Mouse (Mus musculus): ENCODE results near the gene Prlr. TPM values are rescaled to one million over a fixed set of nuclear protein-coding genes. Genes with fewer than 3 reads are reported as not detected.

Prlr gene
- polyA plus RNA-seq, 1 experiment from 2014 or later, result 2.0 TPM

DNA sequence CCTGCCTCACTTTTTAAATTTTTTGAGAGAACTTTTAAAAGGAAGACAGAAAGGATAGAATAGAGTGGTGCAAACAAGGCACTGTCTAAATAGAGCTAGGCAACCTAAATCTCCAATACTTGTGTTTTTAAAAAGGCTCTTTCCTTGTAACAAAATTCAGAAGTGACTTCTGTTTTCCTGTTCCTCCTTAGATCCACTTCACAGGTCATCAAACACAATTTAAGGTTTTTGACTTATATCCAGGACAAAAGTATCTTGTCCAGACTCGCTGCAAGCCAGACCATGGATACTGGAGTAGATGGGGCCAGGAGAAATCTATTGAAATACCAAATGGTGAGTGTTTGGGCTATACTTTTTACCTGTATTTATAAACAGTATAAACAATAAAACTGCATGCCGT, 148.0 kb downstream of the Prlr start, which contains the start of gene Gm21973:
Gm21973 (plus strand) TSS at position 301 of the 400 bp plus-strand sequence.
- no peak for ATAC-seq (ENCODE audit: insufficient number of reproducible peaks, low FRiP score)
- Histone ChIP-seq H3K4me2 (no peak within 1 kb of the TSS), H3K9ac (no peak within 1 kb of the TSS), H3K27me3 (replicated peaks) (no peaks in the 10 kb centered on the region), H3K4me1 (replicated peaks) (no peaks in the 10 kb centered on the region), H3K4me3 (no peak within 1 kb of the TSS), H3K9me3 (replicated peaks) (0 out of 2 replicates have a peak, but pooled peaks cover 4% of the 10 kb centered on the region), H3K27ac (ENCODE audit: poor library complexity, severe bottlenecking) (no peak within 1 kb of the TSS), H3K36me3 (no peaks in the 10 kb centered on the region)
- WGBS, result 76% methylated on average over 2 of the region's 2 CpGs

DNA sequence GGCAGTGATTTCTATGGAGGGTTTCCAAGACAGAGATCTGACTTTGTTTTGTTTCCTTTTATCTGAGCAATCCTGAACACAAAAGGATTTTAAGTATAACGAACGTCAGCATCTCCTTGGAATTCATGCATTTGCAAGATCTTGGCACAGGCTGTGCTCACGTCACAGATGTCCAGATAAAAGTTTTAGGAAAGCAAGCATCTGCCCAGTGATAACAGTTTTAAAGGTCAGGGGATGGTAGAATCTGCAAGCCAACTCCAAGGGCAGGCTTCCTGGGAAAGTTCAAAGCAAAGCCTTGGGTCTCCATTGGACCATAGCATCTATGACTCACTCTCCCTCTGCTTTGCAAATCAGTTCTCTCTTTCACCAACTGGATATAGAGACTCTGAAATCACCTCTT, 153.6 kb downstream of the Prlr start:
- Histone ChIP-seq H3K36me3 (no peaks in the 10 kb centered on the region), H3K4me2 (no peak overlapping the region), H3K4me3 (no peak overlapping the region), H3K9me3 (replicated peaks) (no peaks in the 10 kb centered on the region), H3K4me1 (replicated peaks) (no peaks in the 10 kb centered on the region), H3K27ac (ENCODE audit: poor library complexity, severe bottlenecking) (no peak overlapping the region), H3K9ac (no peak overlapping the region), H3K27me3 (replicated peaks) (no peaks in the 10 kb centered on the region)
- no peak for ATAC-seq (ENCODE audit: insufficient number of reproducible peaks, low FRiP score)
- WGBS, result 69% methylated on average over 3 of the region's 3 CpGs

DNA sequence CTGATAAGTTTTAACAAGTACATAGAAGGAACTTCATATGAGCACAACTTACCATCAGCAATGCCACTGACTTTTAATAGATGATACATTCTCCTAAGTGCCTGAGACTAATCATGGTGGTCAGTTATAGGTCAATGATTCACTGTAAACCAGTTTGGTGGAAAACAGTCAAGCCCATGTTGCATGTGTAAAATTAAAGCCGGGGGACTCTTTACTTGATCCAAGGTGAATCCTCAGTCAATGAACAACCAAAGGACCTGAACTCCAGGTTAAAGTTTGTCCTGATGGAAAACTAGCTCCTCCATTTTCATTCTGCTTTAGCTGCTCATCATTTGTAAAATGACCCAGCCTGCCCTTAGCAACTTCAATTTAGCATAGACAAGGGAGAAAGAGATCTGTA, 155.5 kb downstream of the Prlr start:
- Histone ChIP-seq H3K4me3 (no peak overlapping the region), H3K4me2 (no peak overlapping the region), H3K9ac (no peak overlapping the region), H3K27ac (ENCODE audit: poor library complexity, severe bottlenecking) (no peak overlapping the region), H3K9me3 (replicated peaks) (no peaks in the 10 kb centered on the region), H3K36me3 (no peaks in the 10 kb centered on the region), H3K27me3 (replicated peaks) (no peaks in the 10 kb centered on the region), H3K4me1 (replicated peaks) (no peaks in the 10 kb centered on the region)
- ATAC-seq (ENCODE audit: insufficient number of reproducible peaks, low FRiP score), result no peak
- WGBS, result 89% methylated on average over 1 of the region's 1 CpGs

DNA sequence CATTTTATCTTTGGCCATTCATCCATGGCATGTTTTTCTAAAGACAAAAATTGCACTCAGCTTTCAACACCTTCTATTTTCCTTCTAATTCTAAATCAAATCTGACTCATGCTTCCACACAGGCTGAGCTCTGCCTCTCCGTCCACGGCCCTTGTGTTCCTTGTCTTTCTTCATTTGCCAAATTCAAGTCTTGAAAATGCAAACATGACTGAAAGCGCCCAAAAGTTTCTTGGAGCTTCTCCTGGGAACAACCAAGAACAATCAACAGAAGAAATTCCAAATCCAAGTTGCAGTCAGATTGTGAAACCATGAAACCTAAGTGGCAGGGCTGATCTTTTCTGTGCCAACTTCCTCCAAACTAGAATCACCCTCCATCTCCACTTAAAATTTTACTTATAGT, 161.6 kb downstream of the Prlr start:
- Histone ChIP-seq H3K4me2 (no peak overlapping the region), H3K4me3 (no peak overlapping the region), H3K9me3 (replicated peaks) (no peaks in the 10 kb centered on the region), H3K27ac (ENCODE audit: poor library complexity, severe bottlenecking) (no peak overlapping the region), H3K36me3 (no peaks in the 10 kb centered on the region), H3K4me1 (replicated peaks) (no peaks in the 10 kb centered on the region), H3K27me3 (replicated peaks) (no peaks in the 10 kb centered on the region), H3K9ac (no peak overlapping the region)
- no peak for ATAC-seq (ENCODE audit: insufficient number of reproducible peaks, low FRiP score)
- WGBS, result 52% methylated on average over 3 of the region's 3 CpGs

DNA sequence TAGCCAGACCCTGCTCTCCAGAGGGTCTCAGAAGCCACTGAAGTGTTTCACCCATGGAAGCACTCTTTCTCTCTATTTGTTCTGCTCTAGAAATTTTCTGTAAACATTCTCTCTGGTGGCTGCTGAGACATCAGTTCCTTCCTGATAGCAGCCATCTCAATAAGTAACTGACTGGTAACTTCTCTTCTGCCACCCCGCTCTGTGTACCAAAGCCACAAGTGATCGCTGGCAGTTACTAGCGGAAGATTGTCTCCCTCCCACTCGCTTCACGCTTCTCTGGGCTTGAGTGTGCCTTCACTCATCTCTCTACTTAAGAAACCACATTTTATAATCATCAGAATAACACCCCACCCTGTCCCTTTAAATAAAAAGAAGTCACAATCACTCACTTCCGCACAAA, 170.0 kb downstream of the Prlr start:
- 90% methylated on average over 6 of the region's 6 CpGs for WGBS
- no peaks in the 10 kb centered on the region for H3K27me3 ChIP-seq (replicated peaks)
- H3K36me3 ChIP-seq, result no peaks in the 10 kb centered on the region
- no peaks in the 10 kb centered on the region for H3K9me3 ChIP-seq (replicated peaks)
- no peak overlapping the region for H3K4me3 ChIP-seq
- no peak overlapping the region for H3K9ac ChIP-seq
- H3K27ac ChIP-seq (ENCODE audit: poor library complexity, severe bottlenecking), result no peak overlapping the region
- no peaks in the 10 kb centered on the region for H3K4me1 ChIP-seq (replicated peaks)
- no peak for ATAC-seq (ENCODE audit: insufficient number of reproducible peaks, low FRiP score)
- no peak overlapping the region for H3K4me2 ChIP-seq

DNA sequence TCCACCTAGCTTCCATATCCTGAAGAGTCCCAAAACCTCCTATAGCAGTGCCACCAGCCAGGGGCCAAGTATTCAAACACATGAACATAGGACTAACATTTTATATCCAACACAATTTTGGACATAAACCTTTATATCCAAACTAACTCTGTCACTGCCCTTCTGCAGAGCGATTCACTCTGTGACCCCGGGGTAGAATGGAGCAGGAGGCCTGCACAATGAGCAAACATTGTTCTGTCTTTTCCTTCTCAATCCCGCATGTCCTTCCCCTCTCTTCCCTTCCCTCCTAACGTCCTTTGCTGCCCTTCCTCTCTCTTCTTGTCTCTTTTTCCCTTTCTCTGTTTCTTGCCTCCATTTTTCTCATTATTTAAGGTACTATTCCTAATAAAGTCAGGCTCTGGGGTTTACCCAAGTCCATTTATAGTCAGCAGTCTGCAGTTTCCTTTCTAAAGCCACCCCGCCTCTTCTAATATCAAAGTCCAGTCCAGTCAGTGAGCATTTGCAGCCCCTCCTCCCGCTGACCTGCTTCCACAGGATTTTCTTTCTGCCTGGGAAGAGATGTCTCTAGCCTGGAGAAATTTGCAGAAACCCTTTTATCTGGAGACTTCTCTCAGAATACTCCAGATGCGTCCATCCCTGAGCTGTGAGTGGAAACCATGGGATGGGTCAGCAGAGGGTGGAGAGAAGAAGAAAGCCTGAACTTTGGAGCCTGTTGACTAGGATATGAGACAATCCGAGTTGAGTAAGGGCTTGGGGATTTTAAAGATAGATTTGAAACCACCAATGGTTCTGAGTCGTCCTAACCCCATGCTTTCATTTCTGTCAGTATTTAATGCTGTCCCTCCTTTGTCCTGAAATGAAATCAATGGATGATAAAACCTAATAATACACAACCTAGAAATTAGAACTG, 181.3 kb downstream of the Prlr start, which contains the start of gene Agxt2:
Agxt2 (plus strand) TSS at position 494 of the 910 bp plus-strand sequence.
- no peak for ATAC-seq (ENCODE audit: insufficient number of reproducible peaks, low FRiP score)
- H3K4me3 ChIP-seq, result no peak within 1 kb of the TSS
- WGBS, result 68% methylated on average over 9 of the region's 9 CpGs

DNA sequence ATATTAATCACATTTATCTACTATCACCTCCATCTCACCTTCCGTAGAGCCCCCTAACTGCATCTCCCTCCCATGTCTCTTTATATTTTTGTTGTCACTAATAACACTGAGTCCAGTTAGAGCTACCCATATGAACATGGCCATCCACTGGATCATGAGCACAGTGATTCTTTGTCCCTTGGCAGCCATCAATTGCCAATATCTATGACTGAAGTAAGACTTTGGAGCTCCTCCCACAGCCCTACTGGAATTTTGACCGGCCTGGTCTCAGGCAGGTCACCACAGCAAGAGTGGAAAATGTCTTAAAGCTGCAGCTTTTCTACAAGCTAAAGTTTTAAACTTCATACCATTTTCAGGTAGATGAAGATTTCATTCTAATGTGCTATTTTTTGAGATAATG, 189.3 kb downstream of the Prlr start:
- Histone ChIP-seq H3K4me3 (no peak overlapping the region), H3K36me3 (no peaks in the 10 kb centered on the region), H3K4me2 (no peak overlapping the region), H3K9me3 (replicated peaks) (no peaks in the 10 kb centered on the region), H3K9ac (no peak overlapping the region), H3K27ac (ENCODE audit: poor library complexity, severe bottlenecking) (no peak overlapping the region), H3K27me3 (replicated peaks) (no peaks in the 10 kb centered on the region), H3K4me1 (replicated peaks) (no peaks in the 10 kb centered on the region)
- 88% methylated on average over 2 of the region's 2 CpGs for WGBS
- no peak for ATAC-seq (ENCODE audit: insufficient number of reproducible peaks, low FRiP score)

More for the DNA sequence above, 181.3 kb downstream of the Prlr start, which contains the start of gene Agxt2:
- Histone ChIP-seq H3K9me3 (replicated peaks) (no peaks in the 10 kb centered on the region), H3K4me2 (no peak within 1 kb of the TSS), H3K36me3 (no peaks in the 10 kb centered on the region), H3K9ac (no peak within 1 kb of the TSS), H3K27me3 (replicated peaks) (no peaks in the 10 kb centered on the region), H3K27ac (ENCODE audit: poor library complexity, severe bottlenecking) (no peak within 1 kb of the TSS), H3K4me1 (replicated peaks) (no peaks in the 10 kb centered on the region)

DNA sequence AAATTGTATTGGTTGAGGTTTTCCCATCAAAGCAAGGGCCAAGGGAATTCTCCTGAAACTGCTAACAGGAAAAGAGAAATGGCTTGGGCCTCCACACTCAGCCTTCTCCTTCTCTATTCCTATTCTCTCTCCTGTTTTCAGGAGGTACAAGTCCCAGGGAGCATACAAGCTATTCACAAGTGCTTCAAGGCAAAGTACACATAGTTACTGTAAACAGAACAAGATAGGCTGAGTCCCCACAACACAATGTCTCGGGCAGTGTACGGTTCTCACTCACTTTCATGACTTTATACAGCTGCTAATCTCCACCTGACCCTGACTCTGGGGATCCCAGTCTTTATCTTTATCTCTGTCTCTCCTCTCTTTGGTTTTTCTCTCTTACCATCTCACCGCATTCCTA, 198.4 kb downstream of the Prlr start:
- H3K4me2 ChIP-seq, result no peak overlapping the region
- ATAC-seq (ENCODE audit: insufficient number of reproducible peaks, low FRiP score), result no peak
- H3K4me1 ChIP-seq (replicated peaks), result peaks cover 9% of the 10 kb centered on the region
- WGBS, result 14% methylated on average over 3 of the region's 3 CpGs
- no peak overlapping the region for H3K4me3 ChIP-seq
- no peaks in the 10 kb centered on the region for H3K27me3 ChIP-seq (replicated peaks)
- H3K9ac ChIP-seq, result no peak overlapping the region
- H3K27ac ChIP-seq (ENCODE audit: poor library complexity, severe bottlenecking), result no peak overlapping the region
- H3K36me3 ChIP-seq, result no peaks in the 10 kb centered on the region
- no peaks in the 10 kb centered on the region for H3K9me3 ChIP-seq (replicated peaks)

DNA sequence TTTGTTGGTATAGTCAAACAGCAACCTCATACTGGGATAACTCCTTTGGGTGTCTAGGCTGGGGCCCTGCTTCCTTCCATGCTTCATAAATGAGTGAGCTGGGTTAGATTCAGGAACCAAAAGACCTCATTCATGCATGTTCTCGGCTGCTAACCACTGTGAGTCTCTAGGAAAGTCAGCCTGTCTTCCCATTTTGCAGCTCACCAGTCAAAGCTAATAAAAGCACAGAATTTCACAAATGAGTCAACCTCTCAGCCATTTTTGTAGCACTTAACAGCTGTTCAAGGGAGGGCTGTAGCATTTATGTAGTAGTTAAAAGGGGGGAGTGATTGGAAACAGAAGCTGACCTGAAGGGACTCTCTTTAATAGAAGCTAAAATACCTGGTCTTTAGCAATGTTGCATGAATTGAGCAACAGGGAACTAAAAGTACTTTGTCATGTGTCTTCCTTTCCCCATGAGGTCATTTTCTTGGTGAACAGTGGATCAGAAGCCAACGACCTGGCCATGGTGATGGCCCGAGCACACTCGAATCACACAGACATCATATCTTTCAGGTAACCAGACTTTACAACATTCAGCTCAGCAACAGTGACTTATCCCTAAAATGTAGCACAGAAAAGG, 201.4 kb downstream of the Prlr start:
- Histone ChIP-seq H3K36me3 (no peaks in the 10 kb centered on the region), H3K4me1 (replicated peaks) (peaks cover 9% of the 10 kb centered on the region), H3K4me2 (no peak overlapping the region), H3K27ac (ENCODE audit: poor library complexity, severe bottlenecking) (no peak overlapping the region), H3K4me3 (no peak overlapping the region), H3K27me3 (replicated peaks) (no peaks in the 10 kb centered on the region), H3K9me3 (replicated peaks) (no peaks in the 10 kb centered on the region), H3K9ac (no peak overlapping the region)
- WGBS, result 82% methylated on average over 4 of the region's 4 CpGs
- ATAC-seq (ENCODE audit: insufficient number of reproducible peaks, low FRiP score), result no peak

DNA sequence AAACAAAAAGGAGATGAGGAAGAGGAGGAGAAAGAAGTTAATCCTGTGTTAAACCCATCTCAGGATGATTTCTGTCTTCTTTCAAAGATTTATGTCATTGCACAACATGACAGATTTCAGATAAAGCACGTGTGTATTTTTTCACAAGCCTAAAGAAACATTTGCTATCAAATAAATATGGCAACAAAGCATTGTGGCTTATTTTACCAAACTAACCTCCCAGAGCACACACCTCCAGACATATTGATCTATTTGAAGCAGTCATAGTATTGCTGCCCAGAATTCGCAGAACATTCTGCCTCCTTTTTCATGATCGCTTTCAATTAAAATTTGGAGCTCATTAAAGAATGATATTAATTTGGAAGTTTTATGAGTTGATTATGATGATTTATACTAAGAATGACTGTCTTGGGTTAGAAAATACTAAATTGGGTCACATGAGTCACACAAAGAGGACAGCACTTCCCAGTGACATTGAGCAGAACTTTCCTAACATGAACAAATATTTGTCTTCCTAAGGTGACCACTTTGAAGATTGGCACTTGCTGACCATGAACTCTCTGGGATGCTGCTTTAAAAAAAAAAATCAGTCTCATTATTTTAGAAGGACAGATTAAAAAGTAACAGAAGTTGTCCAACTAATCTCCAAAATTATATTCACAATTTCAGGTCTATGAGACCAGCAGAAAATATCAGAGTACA, 202.9 kb downstream of the Prlr start:
- Histone ChIP-seq H3K9me3 (replicated peaks) (no peaks in the 10 kb centered on the region), H3K4me2 (no peak overlapping the region), H3K9ac (no peak overlapping the region), H3K36me3 (no peaks in the 10 kb centered on the region), H3K4me1 (replicated peaks) (peaks cover 9% of the 10 kb centered on the region), H3K27ac (ENCODE audit: poor library complexity, severe bottlenecking) (no peak overlapping the region), H3K27me3 (replicated peaks) (no peaks in the 10 kb centered on the region), H3K4me3 (no peak overlapping the region)
- no peak for ATAC-seq (ENCODE audit: insufficient number of reproducible peaks, low FRiP score)
- 85% methylated on average over 3 of the region's 3 CpGs for WGBS

DNA sequence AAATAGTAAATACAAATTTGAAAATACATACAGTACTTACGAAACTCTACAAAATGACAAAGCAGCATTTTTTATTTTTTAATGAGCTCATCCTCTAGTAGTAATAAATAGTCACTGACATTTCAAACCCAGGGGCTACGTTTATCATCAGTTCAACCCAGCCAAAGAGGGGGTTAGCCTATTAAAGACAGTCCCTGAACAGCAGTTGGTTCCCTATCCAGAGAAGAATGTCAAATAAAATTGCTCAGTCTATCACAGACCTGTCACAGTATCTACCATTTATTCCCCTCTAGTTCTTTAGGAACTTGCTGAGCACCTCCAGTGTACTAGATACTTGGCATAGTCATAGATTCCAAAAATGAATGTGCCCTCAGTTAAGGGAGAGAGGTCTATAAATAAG, 210.2 kb downstream of the Prlr start:
- 81% methylated on average over 2 of the region's 2 CpGs for WGBS
- no peaks in the 10 kb centered on the region for H3K27me3 ChIP-seq (replicated peaks)
- ATAC-seq (ENCODE audit: insufficient number of reproducible peaks, low FRiP score), result no peak

More for the DNA sequence above, 210.2 kb downstream of the Prlr start:
- no peak overlapping the region for H3K9ac ChIP-seq
- H3K4me2 ChIP-seq, result no peak overlapping the region
- no peak overlapping the region for H3K27ac ChIP-seq (ENCODE audit: poor library complexity, severe bottlenecking)
- H3K9me3 ChIP-seq (replicated peaks), result no peaks in the 10 kb centered on the region
- H3K36me3 ChIP-seq, result no peaks in the 10 kb centered on the region
- no peak overlapping the region for H3K4me3 ChIP-seq
- peaks cover 5% of the 10 kb centered on the region for H3K4me1 ChIP-seq (replicated peaks)
